Mouse (Mus musculus): Measurements from ENCODE around the gene Neb.
A peak's percentile ranks its signal among the peaks of the same experiment; 100 is the strongest.
"Not testable (repeated sequence)": the region's sequence is repeated elsewhere in the genome, so short reads cannot be mapped to it uniquely, and the experiment has no call there.

The Neb gene

GRCm38 (mm10) chr2:52193629-52194028 is 184.6 kb downstream of the Neb start:
- no peak for DNase-seq (ENCODE audit: low spot score in 2 of 2)

- DNase-seq (ENCODE audit: low spot score in 2 of 2): no peak
Observed at GRCm38 (mm10) chr2:52179678-52180077, 198.6 kb downstream of the Neb start.

- DNase-seq (ENCODE audit: low spot score in 2 of 2): no peak
Observed at GRCm38 (mm10) chr2:52177726-52178125, 200.5 kb downstream of the Neb start.

DNA sequence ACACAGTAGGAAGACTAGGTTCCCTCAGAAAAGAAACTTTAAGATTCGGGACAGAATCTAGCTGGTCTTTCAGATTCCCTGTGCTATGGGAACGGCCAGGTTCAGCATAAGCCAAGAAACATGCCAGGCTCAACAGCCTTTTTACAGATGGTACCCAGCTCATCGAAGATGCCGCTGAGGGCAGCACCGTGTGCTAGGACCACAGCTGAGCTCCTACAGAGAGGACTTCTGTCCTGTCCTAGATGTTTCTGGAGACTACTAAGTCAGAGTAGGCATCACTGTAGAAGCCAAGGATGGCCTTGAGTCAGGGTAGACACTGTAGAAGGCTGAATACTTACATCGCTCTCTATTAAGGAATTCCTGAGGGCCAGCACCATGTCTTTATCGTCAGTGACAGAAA is 201.1 kb downstream of the Neb start:
- DNase-seq (ENCODE audit: low spot score in 2 of 2): no peak

DNA sequence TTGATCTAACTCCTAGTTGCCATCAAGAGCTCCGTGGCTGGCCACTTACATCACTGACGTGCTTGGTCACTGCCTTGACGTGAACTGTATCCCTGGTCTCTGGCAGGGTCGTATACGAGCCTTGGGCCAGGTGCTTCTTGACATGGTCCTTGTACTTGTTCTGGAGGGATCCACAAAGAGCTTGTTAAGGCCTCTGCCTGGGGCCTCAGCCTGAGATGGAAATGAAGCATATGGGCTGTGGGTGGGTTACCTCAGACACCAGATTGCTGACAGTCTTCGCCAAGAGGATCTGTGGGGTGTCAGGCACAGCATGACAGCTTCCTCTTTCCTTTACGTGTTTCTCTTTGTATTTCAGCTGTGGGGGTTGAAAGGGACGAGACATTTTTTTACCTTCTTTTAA is 201.7 kb downstream of the Neb start:
- peak in 1 of 2 experiments; percentile 16 for DNase-seq (ENCODE audit: low spot score in 2 of 2)

- DNase-seq (ENCODE audit: low spot score in 2 of 2): no peak
Observed at GRCm38 (mm10) chr2:52174951-52175350, 203.3 kb downstream of the Neb start.

- DNase-seq (ENCODE audit: low spot score in 2 of 2): no peak
Observed at GRCm38 (mm10) chr2:52169243-52170005, 208.8 kb downstream of the Neb start.

DNA sequence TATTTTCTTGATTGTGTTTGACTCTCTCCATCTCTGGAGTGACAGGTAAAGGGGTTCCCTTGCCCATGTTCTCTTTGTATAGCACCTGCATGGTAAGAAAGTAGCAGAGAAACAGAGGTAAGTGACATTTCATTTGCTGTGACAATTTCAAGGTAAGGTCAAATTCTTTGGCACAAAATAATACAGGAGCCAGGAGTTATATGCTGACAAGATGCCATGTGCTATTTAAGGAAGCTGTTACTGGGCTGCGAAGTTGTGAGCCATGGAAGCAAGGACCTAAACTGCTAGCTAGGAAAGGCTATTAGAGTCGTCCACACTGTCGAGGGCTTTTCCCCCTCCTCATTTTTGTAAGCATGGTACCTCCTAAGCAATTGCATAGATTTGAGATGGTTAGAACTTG is 225.2 kb downstream of the Neb start:
- no peak for DNase-seq (ENCODE audit: low spot score in 2 of 2)

GRCm38 (mm10) chr2:52133351-52133750 is 244.9 kb downstream of the Neb start:
- no peak for DNase-seq (ENCODE audit: low spot score in 2 of 2)

DNA sequence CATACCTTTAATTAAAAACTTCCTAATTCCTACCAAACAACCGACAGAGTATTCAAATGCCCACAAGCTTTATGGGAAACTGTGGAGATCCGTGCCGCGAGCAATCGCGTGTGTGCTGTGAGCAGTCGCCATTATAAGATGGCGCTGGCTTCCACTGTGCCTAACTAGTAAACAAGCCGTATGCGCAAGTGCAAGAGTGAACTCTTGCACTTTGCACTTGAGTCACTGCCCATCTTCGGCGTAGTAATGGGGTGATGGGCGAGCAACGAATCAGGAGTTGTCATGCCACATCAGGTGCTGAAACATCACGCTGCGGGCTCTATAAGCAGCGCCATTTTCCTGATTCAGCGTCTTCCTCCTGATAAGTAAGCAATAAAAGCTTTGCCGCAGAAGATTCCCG is 246.9 kb downstream of the Neb start:
- not testable (repeated sequence) for DNase-seq (ENCODE audit: low spot score in 2 of 2)

- DNase-seq (ENCODE audit: low spot score in 2 of 2): no peak
Observed at GRCm38 (mm10) chr2:52114086-52114485, 264.2 kb downstream of the Neb start.
